Mouse (Mus musculus) testis, adult 2 months (tissue): ENCODE measurements around the gene Btbd9.

Source experiments
- CTCF ChIP-seq: fragments of 200-500 bp; IDR thresholded peaks from 2 replicates; pipeline ENCODE4 v1.5.1; 2012; ENCODE audit warnings: low read depth, mild to moderate bottlenecking, inconsistent platforms, low read length, moderate library complexity; ENCODE audit not compliant: control insufficient read depth, insufficient read depth, insufficient replicate concordance
- POLR2A ChIP-seq: fragments of 200-500 bp; IDR thresholded peaks from 2 replicates; pipeline ENCODE4 v1.6.1; 2012; ENCODE audit warnings: low read depth, mild to moderate bottlenecking, inconsistent platforms, low read length, moderate library complexity; ENCODE audit not compliant: control insufficient read depth

- TF ChIP-seq CTCF: no peak
- TF ChIP-seq POLR2A: no peak
These were observed 334.5 kb downstream of the Btbd9 start for GRCm38 (mm10) chr17:30241720-30242322.
